Mouse (Mus musculus): Measurements from ENCODE around the gene Tenm4. TPM values are rescaled to one million over a fixed set of nuclear protein-coding genes. Genes with fewer than 3 reads are reported as not detected.

Tenm4 gene
- total and polyA plus RNA-seq, 3 experiments, result 0.03 to 0.26 (median 0.04) TPM

GRCm38 (mm10) chr7:96906216-96906615 lies 735.2 kb downstream of the Tenm4 start:
- dilution Hi-C loops (cut with MboI; ENCODE audit: extremely low pct_ligation_motif_present, extremely low pct_unique_long_range_greater_than_20kb, low sequenced_read_pairs) (no loop called here), in situ Hi-C loops (cut with MboI; ENCODE audit: low pct_ligation_motif_present, low pct_unique_long_range_greater_than_20kb, low sequenced_read_pairs) (loop anchor here (10.0 kb wide), 2 partner anchors 111 to 381 kb away; no protein-coding TSS in a partner anchor)
- TF ChIP-seq NELFE (IDR thresholded peaks at IDR 0.05; ENCODE audit: low read depth, low read length), result no peak
- no peak overlapping the region for H3K27ac ChIP-seq (ENCODE audit: insufficient read depth, low read depth)
- H3K4me2 ChIP-seq (ENCODE audit: insufficient read depth, low read depth, poor library complexity, severe bottlenecking), result no peak overlapping the region
- no peaks in the 10 kb centered on the region for H3K36me3 ChIP-seq (replicated peaks in 1 of 2; ENCODE audit: control insufficient read depth in 1 of 2, insufficient read depth in 1 of 2, low read length in 1 of 2)
- no peaks in the 10 kb centered on the region for H3K79me2 ChIP-seq (replicated peaks; ENCODE audit: control insufficient read depth, extremely low read depth, insufficient read depth, poor library complexity, severe bottlenecking)
- no peak for DNase-seq (ENCODE audit: extremely low read depth)
- H3K9ac ChIP-seq (ENCODE audit: insufficient read depth, low read depth), result no peak overlapping the region
- no peaks in the 10 kb centered on the region for H3K9me3 ChIP-seq (replicated peaks; ENCODE audit: low read length)
- no peak overlapping the region for H3K4me3 ChIP-seq (replicated peaks in 1 of 3; ENCODE audit: low read depth in 2 of 3, low read length in 2 of 3, poor library complexity in 1 of 3)
- H3K27me3 ChIP-seq (replicated peaks), result no peaks in the 10 kb centered on the region
- H3K4me1 ChIP-seq (ENCODE audit: control insufficient read depth in 1 of 2, insufficient read depth in 2 of 2), result peaks cover 0 to 4% of the 10 kb centered on the region in 2 experiments; a peak in 1 of 4 replicates

DNA sequence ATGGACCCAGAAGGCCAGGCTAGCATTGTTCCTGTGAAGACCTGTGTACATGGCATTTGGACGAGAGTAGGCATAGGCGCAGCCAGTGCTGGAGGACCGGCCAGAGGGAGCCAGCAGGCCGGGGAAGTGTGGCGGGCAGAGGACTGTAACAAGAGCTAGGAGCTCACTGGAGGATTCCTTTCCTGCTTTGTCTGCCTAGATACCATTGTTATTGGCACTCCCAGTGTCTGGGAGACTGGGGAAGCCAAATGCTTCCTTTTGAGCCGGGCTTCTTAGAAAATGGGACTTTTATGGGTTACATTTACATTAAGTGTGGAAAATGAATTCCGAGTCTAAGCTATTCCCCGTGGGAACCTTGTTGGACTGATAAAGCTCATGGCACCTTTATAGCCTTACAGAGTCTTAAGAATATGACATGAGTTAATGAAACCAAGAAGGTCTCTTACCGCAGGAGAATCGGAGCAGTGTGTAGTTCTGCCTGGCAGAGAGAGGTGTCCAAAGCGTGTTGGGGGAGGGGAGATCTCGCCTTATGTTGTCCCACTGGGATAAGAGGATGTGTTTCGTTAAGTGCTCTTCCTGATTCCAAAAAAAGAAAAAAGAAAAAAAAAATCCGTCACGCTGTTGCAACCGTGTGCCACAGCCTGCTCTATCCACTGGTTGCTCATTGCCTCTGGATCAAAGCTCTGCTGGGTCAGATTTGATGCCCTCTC lies 737.1 kb downstream of the Tenm4 start:
- DNase-seq (ENCODE audit: extremely low read depth), result no peak
- H3K27ac ChIP-seq (ENCODE audit: insufficient read depth, low read depth), result no peak overlapping the region
- no peaks in the 10 kb centered on the region for H3K36me3 ChIP-seq (replicated peaks in 1 of 2; ENCODE audit: control insufficient read depth in 1 of 2, insufficient read depth in 1 of 2, low read length in 1 of 2)
- H3K9me3 ChIP-seq (replicated peaks; ENCODE audit: low read length), result no peaks in the 10 kb centered on the region
- dilution Hi-C loops (cut with MboI; ENCODE audit: extremely low pct_ligation_motif_present, extremely low pct_unique_long_range_greater_than_20kb, low sequenced_read_pairs) (no loop called here), in situ Hi-C loops (cut with MboI; ENCODE audit: low pct_ligation_motif_present, low pct_unique_long_range_greater_than_20kb, low sequenced_read_pairs) (loop anchor here (10.0 kb wide), 2 partner anchors 113 to 383 kb away; no protein-coding TSS in a partner anchor)
- H3K9ac ChIP-seq (ENCODE audit: insufficient read depth, low read depth), result no peak overlapping the region
- no peaks in the 10 kb centered on the region for H3K79me2 ChIP-seq (replicated peaks; ENCODE audit: control insufficient read depth, extremely low read depth, insufficient read depth, poor library complexity, severe bottlenecking)
- no peak overlapping the region for H3K4me3 ChIP-seq (replicated peaks in 1 of 3; ENCODE audit: low read depth in 2 of 3, low read length in 2 of 3, poor library complexity in 1 of 3)
- H3K4me1 ChIP-seq (ENCODE audit: control insufficient read depth in 1 of 2, insufficient read depth in 2 of 2), result peaks cover 0 to 4% of the 10 kb centered on the region in 2 experiments; a peak in 1 of 4 replicates
- no peak for TF ChIP-seq ETS1 (conservative IDR thresholded peaks at IDR 0.05; ENCODE audit: low read depth, low read length)
- TF ChIP-seq USF1 (IDR thresholded peaks at IDR 0.05; ENCODE audit: low read depth, low read length), result no peak
- no peak for TF ChIP-seq ELF1 (IDR thresholded peaks at IDR 0.05; ENCODE audit: low read depth, low read length)
- TF ChIP-seq MYC (IDR thresholded peaks at IDR 0.05; ENCODE audit: low read depth, low read length), result no peak
- TF ChIP-seq E2F4 (IDR thresholded peaks at IDR 0.05; ENCODE audit: insufficient replicate concordance, low read depth, low read length), result no peak
- no peak for TF ChIP-seq JUND (conservative IDR thresholded peaks at IDR 0.05; ENCODE audit: low read depth, low read length)
- TF ChIP-seq CHD2 (IDR thresholded peaks at IDR 0.05; ENCODE audit: low read length), result no peak
- no peak for TF ChIP-seq EP300 (IDR thresholded peaks at IDR 0.05; ENCODE audit: low read length)
- no peak for TF ChIP-seq MAFK (IDR thresholded peaks at IDR 0.05; ENCODE audit: insufficient replicate concordance, low read length)
- no peak for TF ChIP-seq USF2 (conservative IDR thresholded peaks at IDR 0.05; ENCODE audit: low read depth, low read length)
- no peak for TF ChIP-seq MEF2A (IDR thresholded peaks at IDR 0.05; ENCODE audit: borderline replicate concordance, low read depth, low read length)
- H3K4me2 ChIP-seq (ENCODE audit: insufficient read depth, low read depth, poor library complexity, severe bottlenecking), result no peak overlapping the region
- no peaks in the 10 kb centered on the region for H3K27me3 ChIP-seq (replicated peaks)

GRCm38 (mm10) chr7:96909856-96910255 lies 738.8 kb downstream of the Tenm4 start:
- no peak overlapping the region for H3K4me3 ChIP-seq (replicated peaks in 1 of 3; ENCODE audit: low read depth in 2 of 3, low read length in 2 of 3, poor library complexity in 1 of 3)
- in situ Hi-C loops (cut with MboI; ENCODE audit: low pct_ligation_motif_present, low pct_unique_long_range_greater_than_20kb, low sequenced_read_pairs), result loop anchor here (5.0 to 10.0 kb wide), 3 partner anchors 115 to 385 kb away; no protein-coding TSS in a partner anchor
- TF ChIP-seq ETS1 (conservative IDR thresholded peaks at IDR 0.05; ENCODE audit: low read depth, low read length), result no peak
- no peak for TF ChIP-seq KAT2A (IDR thresholded peaks at IDR 0.05; ENCODE audit: insufficient replicate concordance, low read length)
- TF ChIP-seq NRF1 (IDR thresholded peaks at IDR 0.05; ENCODE audit: low read depth, low read length), result no peak
- no peak for TF ChIP-seq CTCF (conservative IDR thresholded peaks at IDR 0.05 in 1 of 2, IDR thresholded peaks at IDR 0.05 in 1 of 2; ENCODE audit: low read depth in 2 of 2, low read length in 2 of 2)
- no peak for TF ChIP-seq ZNF384 (IDR thresholded peaks at IDR 0.05; ENCODE audit: low read depth, low read length)
- TF ChIP-seq SIN3A (IDR thresholded peaks at IDR 0.05; ENCODE audit: low read length), result no peak
- no peak for TF ChIP-seq E2F4 (IDR thresholded peaks at IDR 0.05; ENCODE audit: insufficient replicate concordance, low read depth, low read length)
- TF ChIP-seq RAD21 (IDR thresholded peaks at IDR 0.05; ENCODE audit: low read depth, low read length), result no peak
- TF ChIP-seq IRF4 (IDR thresholded peaks at IDR 0.05; ENCODE audit: low read depth, low read length), result no peak
- no peak for TF ChIP-seq UBTF (IDR thresholded peaks at IDR 0.05; ENCODE audit: low read depth, low read length)
- TF ChIP-seq CHD1 (IDR thresholded peaks at IDR 0.05; ENCODE audit: low read depth, low read length), result no peak
- TF ChIP-seq MAFK (IDR thresholded peaks at IDR 0.05; ENCODE audit: insufficient replicate concordance, low read length), result no peak
- no peak for TF ChIP-seq NELFE (IDR thresholded peaks at IDR 0.05; ENCODE audit: low read depth, low read length)
- no peak for TF ChIP-seq TCF12 (IDR thresholded peaks at IDR 0.05; ENCODE audit: low read depth, low read length)
- no peak for TF ChIP-seq ZKSCAN1 (IDR thresholded peaks at IDR 0.05; ENCODE audit: borderline replicate concordance, low read depth, low read length)
- no peak for TF ChIP-seq MAZ (IDR thresholded peaks at IDR 0.05; ENCODE audit: low read depth, low read length)
- H3K79me2 ChIP-seq (replicated peaks; ENCODE audit: control insufficient read depth, extremely low read depth, insufficient read depth, poor library complexity, severe bottlenecking), result no peaks in the 10 kb centered on the region
- no peaks in the 10 kb centered on the region for H3K27me3 ChIP-seq (replicated peaks)
- dilution Hi-C loops (cut with MboI; ENCODE audit: extremely low pct_ligation_motif_present, extremely low pct_unique_long_range_greater_than_20kb, low sequenced_read_pairs), result no loop called here
- H3K36me3 ChIP-seq (replicated peaks in 1 of 2; ENCODE audit: control insufficient read depth in 1 of 2, insufficient read depth in 1 of 2, low read length in 1 of 2), result no peaks in the 10 kb centered on the region
- H3K9ac ChIP-seq (ENCODE audit: insufficient read depth, low read depth), result no peak overlapping the region
- no peaks in the 10 kb centered on the region for H3K9me3 ChIP-seq (replicated peaks; ENCODE audit: low read length)
- DNase-seq (ENCODE audit: extremely low read depth), result no peak
- H3K4me2 ChIP-seq (ENCODE audit: insufficient read depth, low read depth, poor library complexity, severe bottlenecking), result no peak overlapping the region
- peaks cover 0 to 8% of the 10 kb centered on the region in 2 experiments; a peak in 1 of 4 replicates for H3K4me1 ChIP-seq (ENCODE audit: control insufficient read depth in 1 of 2, insufficient read depth in 2 of 2)
- no peak overlapping the region for H3K27ac ChIP-seq (ENCODE audit: insufficient read depth, low read depth)

Data from CH12.LX (cell line).